Mouse (Mus musculus) spleen, adult 18-20 months (tissue): Measurements from ENCODE around the gene Hbb-bh2.
"Not testable (repeated sequence)": the region's sequence is repeated elsewhere in the genome, so short reads cannot be mapped to it uniquely, and the experiment has no call there.

Experiments
- DNase-seq, 2 experiments: peaks; one replicate each; pipeline ENCODE4 v3.0.0; 2022; ENCODE audit warnings: mixed read lengths in 2 of 2

Hbb-bh2 gene

DNA sequence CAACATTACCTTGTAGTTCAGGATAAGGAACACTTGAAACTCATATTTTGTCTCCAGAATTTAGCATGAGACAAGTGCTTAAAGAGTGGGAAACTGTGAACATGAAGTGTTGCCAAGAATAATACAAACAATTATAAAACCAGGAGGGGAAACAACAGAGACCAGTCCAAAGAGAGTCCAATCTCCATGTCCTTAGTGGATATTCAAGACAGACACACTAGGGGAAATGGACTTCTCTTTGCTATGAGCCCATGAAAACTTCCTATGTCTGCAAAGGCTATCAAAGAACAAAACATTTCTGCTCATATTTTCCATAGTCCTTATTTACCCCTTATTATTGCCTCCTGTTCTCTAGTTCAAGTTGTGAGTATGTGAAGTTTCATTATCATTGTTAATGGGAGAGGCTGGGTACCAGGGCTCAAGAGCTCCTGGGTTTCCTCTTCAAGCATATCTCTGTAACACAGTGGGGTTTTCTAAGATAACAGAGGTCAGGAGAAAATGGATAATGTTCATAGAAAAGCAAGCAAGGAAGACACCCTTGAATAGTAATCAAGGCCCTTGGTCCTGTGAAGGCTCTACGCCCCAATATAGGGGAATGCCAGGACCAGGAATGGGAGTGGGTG is 29.0 kb downstream of the Hbb-bh2 start:
- DNase-seq: no peak

DNA sequence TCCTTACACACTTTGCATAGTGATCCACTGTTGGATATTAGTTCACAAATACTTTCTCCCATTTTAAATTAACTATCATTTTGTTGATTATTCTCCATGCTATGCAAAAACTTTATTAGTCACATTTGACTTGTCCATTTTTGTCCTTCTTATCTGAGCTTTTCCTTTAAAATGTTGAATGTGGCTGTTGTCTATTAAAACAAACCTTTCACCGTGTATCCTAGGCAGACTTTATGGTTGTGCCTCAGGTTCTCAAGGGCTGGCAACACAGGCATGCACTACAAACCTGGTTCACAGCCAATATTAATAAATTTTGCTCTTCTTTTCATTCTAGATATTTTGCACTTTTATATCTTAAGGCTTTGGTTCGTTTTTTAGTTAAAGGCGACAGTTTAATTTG is 29.6 kb downstream of the Hbb-bh2 start:
- no peak for DNase-seq

DNA sequence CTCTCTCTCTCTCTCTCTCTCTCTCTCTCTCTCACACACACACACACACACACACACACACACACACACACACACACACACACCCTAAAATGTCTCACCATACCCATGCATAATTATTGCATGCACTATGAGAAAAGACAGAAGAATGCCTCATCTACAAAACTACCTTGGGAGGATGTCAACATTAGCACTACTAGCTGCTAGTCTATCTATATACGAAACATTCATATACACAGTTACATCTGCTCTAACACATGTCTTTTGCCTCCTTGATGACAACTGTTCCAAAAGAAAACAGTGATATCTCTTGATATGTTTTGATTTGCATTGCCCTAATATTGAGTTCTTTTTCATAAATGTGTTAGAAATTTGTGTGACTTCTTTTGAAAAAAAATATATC is 30.0 kb downstream of the Hbb-bh2 start:
- no peak for DNase-seq

DNA sequence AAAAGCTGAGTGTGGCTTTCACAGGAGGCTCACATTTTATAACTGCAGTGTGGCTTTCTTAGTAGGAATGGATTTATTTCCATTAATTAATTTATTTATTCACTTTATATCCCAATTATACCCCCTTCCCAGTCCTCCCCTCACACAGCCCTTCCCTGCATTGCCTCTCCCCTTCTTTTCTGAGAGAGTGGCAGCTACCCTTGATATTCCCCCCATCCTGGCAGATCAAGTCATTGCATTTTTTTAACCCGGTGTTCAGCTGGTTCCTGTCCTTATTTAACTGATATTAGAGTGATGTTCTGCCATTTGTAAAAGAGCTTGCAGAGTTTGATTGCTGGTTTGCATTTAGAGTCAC is 30.5 kb downstream of the Hbb-bh2 start:
- no peak for DNase-seq

DNA sequence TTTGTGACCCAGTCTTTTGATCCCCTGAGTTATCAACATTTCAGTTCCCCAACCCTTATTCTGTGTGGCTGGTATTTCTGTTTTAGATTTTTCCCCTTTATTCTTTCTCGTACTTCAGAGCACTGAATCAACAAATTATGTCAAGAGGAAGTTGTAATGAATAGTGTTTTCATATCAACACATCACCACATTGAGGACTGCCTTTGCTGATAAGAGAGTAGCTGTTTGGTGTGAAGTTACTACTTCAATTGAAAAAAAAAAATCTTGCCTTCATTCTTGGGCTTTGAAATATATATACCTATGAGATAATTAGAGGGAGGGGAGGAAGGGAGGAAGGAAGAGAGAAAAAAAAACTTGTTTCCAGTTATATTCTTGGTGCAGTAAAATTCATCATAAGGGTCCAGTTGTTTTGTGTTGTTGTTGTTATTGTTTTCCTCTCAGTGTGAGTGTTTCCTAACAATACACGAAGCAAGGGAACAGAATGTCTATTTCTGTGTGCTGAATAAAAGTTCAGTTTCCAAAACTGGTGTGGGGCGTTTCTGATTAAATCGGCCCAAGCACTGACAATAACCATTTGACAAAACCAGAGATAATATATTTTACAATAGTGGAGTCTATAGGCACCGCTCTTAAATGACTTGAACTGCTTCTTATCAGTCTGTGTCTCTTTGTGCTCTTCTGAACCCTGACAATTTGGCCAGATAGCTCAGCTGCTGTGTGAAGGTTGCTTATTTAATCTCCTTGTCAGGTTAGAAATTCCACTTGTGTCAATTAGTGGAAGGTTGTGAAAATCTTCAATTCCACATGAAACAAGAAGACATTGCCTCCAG is 31.1 kb downstream of the Hbb-bh2 start:
- no peak for DNase-seq

DNA sequence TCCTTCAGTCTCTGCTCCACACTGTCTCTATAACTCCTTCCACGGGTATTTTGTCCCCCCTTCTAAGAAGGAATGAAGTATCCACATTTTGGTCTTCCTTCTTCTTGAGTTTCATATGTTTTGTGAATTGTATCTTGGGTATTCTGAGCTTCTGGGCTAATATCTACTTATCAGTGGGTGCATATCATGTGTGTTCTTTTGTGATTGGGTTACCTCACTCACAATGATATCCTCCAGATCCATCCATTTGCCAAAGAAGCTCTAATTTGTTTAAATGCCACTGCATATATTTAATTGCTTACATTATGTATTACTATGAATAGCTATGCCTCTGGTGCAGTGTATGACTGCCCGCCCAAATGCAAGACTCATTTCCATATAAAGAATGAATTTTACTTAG is 32.2 kb downstream of the Hbb-bh2 start:
- DNase-seq: not testable (repeated sequence)

DNA sequence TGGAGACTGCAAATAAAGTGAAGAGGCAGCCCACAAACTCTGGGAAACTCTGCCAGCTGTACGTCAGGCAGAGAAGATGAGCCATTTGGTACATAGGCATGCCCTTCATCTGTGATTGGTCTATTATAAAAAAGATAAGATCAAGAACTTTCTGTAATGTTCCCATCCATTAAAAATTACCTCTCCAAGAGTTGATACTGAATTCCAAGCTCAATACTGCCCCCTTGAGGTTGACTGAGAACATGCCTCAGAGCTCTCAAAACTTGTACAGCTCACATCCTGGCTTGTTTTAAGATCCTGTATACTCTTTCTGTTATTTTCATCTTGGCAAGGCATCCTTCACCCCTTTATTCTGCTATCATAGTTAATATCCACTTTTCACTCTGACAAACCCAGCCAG is 33.5 kb downstream of the Hbb-bh2 start:
- DNase-seq: no peak

DNA sequence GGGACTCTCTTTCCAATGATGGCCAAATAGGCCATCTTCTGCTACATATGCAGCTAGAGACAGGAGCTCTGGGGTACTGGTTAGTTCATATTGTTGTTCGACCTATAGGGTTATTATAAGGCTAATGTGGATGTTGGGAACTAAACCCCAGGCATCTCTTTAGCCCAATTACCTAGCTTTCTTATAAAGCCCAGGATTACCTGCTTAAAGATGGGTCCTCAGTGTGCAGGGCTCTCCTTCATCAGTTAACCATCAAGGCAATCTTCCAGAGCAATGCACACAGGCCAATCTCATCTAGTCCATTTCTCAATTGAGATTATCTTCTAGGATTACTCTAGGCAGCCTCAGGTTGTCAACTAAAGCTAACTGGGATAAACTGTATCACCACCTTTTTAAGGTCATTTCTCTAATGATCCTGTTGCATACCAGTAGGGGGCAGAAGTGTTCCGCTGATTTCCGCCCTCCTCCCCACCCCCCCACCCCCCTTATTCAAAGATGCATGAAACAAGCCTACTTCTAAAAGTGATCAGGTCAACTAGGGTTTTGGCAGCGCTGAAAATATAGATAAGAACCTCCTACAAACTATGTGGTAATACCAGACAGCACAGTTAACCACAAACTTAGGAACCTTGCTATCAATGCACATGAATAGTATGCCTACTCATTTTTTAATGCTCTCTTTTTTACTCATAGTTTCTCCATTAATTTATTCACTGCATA is 47.5 kb downstream of the Hbb-bh2 start:
- no peak for DNase-seq

DNA sequence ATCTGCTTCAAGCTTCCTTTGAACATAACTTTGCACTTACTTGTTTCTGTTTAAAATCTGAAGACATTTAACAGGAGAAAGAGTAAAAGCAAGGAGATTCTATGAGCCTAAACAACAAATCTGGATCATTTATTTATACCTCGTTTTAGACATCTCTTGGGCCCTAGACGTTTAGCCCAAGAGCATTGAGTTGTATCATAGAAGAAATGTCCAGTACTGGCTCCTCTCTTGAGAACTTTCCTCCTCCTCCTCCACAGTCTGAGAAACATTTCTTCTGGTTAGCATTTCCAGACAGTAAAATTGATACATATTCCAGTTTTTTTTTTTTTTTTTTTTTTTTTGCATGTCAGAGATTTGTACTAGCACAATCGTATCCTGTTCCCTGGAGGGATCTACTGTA is 48.6 kb downstream of the Hbb-bh2 start, which contains the start of gene Olfr67:
TSS of gene Olfr67 (minus strand) at position 101 of the 400 bp plus-strand sequence.
- DNase-seq: no peak
